Mouse (Mus musculus): ENCODE measurements around the gene Syt12. TPM values are rescaled to one million over a fixed set of nuclear protein-coding genes. Genes with fewer than 3 reads are reported as not detected.
A peak's percentile ranks its signal among the peaks of the same experiment; 100 is the strongest.
"Not testable (repeated sequence)": the region's sequence is repeated elsewhere in the genome, so short reads cannot be mapped to it uniquely, and the experiment has no call there.

Gene Syt12
- polyA plus RNA-seq, 1 experiment from 2014 or later = 0.17 TPM

- no peak overlapping the region for H3K27ac ChIP-seq
- H3K4me1 ChIP-seq (replicated peaks) = 0 out of 2 replicates have a peak, but pooled peaks cover 4% of the 10 kb centered on the region
- DNase-seq = peak; percentile 41
- no peaks in the 10 kb centered on the region for H3K9me3 ChIP-seq (replicated peaks)
- no peak for ATAC-seq (ENCODE audit: low read depth)
- no peak overlapping the region for H3K4me3 ChIP-seq (replicated peaks)
- H3K4me2 ChIP-seq = no peak overlapping the region
- WGBS (ENCODE audit: insufficient replicate concordance) = 7% methylated on average over 11 of the region's 11 CpGs
- H3K27me3 ChIP-seq = peaks cover 4% of the 10 kb centered on the region; the same call in 1 of the 2 replicates
- H3K9ac ChIP-seq = no peak overlapping the region
- H3K36me3 ChIP-seq = no peaks in the 10 kb centered on the region
Measured at GRCm38 (mm10) chr19:4456227-4456626, 21.0 kb downstream of the Syt12 start.

DNA sequence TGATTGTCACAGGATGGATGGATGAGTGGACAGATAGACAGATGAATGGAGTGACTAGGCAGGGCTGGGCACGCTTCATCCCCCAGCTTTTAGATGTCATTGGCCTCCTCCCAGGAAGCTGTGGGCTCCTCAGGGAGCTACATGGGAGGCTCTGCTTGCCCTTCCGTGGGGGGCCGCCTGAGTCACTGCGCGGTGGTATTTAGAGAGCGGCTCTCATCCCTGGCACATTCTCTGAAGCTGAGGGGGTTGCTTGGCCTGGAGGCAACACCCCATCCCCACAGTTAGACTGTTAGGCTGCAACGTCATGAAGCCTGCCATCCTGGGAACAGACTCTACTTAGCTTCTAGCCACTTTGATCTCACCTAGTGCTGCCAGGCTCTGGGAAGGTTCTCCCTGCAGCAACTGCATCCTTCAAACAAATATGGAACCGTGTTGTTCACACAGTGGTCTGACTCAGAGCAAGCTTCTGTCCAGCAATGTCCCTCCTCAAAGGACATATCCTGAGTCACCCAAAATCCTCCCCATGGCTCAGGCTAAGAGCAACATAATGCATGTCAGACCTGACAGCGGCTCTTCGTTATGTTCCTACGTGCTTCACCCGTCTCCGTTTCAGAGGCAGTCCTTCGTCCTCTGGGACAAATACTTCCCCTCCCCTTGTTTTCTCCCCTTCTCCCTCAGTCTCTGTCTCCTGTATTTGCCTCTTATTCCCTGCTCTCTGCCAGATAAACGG lies 22.0 kb downstream of the Syt12 start:
- H3K9me3 ChIP-seq (replicated peaks) = no peaks in the 10 kb centered on the region
- 0 out of 2 replicates have a peak, but pooled peaks cover 4% of the 10 kb centered on the region for H3K4me1 ChIP-seq (replicated peaks)

GRCm38 (mm10) chr19:4454040-4454439 lies 23.2 kb downstream of the Syt12 start:
- not testable (repeated sequence) for DNase-seq; H3K4me3 ChIP-seq (replicated peaks); H3K4me2 ChIP-seq; H3K9me3 ChIP-seq (replicated peaks); H3K36me3 ChIP-seq; ATAC-seq (ENCODE audit: low read depth); H3K9ac ChIP-seq; H3K27ac ChIP-seq; H3K4me1 ChIP-seq (replicated peaks); H3K27me3 ChIP-seq
- WGBS (ENCODE audit: insufficient replicate concordance) = 31% methylated on average over 1 of the region's 1 CpGs

More for the DNA sequence above, 22.0 kb downstream of the Syt12 start:
- DNase-seq (no peak), ATAC-seq (ENCODE audit: low read depth) (no peak)
- peaks cover 4% of the 10 kb centered on the region; the same call in 1 of the 2 replicates for H3K27me3 ChIP-seq
- no peak overlapping the region for H3K27ac ChIP-seq
- H3K4me2 ChIP-seq = no peak overlapping the region
- no peak overlapping the region for H3K4me3 ChIP-seq (replicated peaks)
- H3K36me3 ChIP-seq = no peaks in the 10 kb centered on the region
- H3K9ac ChIP-seq = no peak overlapping the region
- WGBS (ENCODE audit: insufficient replicate concordance) = 71% methylated on average over 15 of the region's 15 CpGs

GRCm38 (mm10) chr19:4452525-4452924 lies 24.7 kb downstream of the Syt12 start:
- ATAC-seq (ENCODE audit: low read depth) = no peak

GRCm38 (mm10) chr19:4451965-4452364 lies 25.3 kb downstream of the Syt12 start:
- WGBS (ENCODE audit: insufficient replicate concordance) = 35% methylated on average over 5 of the region's 5 CpGs
- Histone ChIP-seq H3K4me1 (replicated peaks) (0 out of 2 replicates have a peak, but pooled peaks cover 4% of the 10 kb centered on the region), H3K9ac (no peak overlapping the region), H3K4me3 (replicated peaks) (no peak overlapping the region), H3K27me3 (peaks cover 4% of the 10 kb centered on the region; the same call in 1 of the 2 replicates), H3K9me3 (replicated peaks) (no peaks in the 10 kb centered on the region), H3K4me2 (no peak overlapping the region), H3K27ac (no peak overlapping the region), H3K36me3 (no peaks in the 10 kb centered on the region)
- peak; percentile 29; the same call in 1 of the 2 replicates for ATAC-seq (ENCODE audit: low read depth)
- no peak for DNase-seq

More at GRCm38 (mm10) chr19:4452525-4452924, 24.7 kb downstream of the Syt12 start:
- no peaks in the 10 kb centered on the region for H3K36me3 ChIP-seq
- H3K4me1 ChIP-seq (replicated peaks) = 0 out of 2 replicates have a peak, but pooled peaks cover 4% of the 10 kb centered on the region
- no peak overlapping the region for H3K4me3 ChIP-seq (replicated peaks)
- DNase-seq = no peak
- no peak overlapping the region for H3K9ac ChIP-seq
- 45% methylated on average over 4 of the region's 4 CpGs for WGBS (ENCODE audit: insufficient replicate concordance)
- no peak overlapping the region for H3K4me2 ChIP-seq
- H3K27ac ChIP-seq = no peak overlapping the region
- no peaks in the 10 kb centered on the region for H3K9me3 ChIP-seq (replicated peaks)
- H3K27me3 ChIP-seq = peaks cover 4% of the 10 kb centered on the region; the same call in 1 of the 2 replicates

GRCm38 (mm10) chr19:4451098-4451497 lies 26.1 kb downstream of the Syt12 start:
- WGBS (ENCODE audit: insufficient replicate concordance) = 51% methylated on average over 8 of the region's 8 CpGs
- Histone ChIP-seq H3K4me3 (replicated peaks) (no peak overlapping the region), H3K27me3 (0 out of 2 replicates have a peak, but pooled peaks cover 4% of the 10 kb centered on the region), H3K9me3 (replicated peaks) (no peaks in the 10 kb centered on the region), H3K4me1 (replicated peaks) (no peaks in the 10 kb centered on the region), H3K36me3 (no peaks in the 10 kb centered on the region), H3K9ac (no peak overlapping the region), H3K27ac (no peak overlapping the region), H3K4me2 (no peak overlapping the region)
- no peak for ATAC-seq (ENCODE audit: low read depth)
- no peak for DNase-seq

- no peak overlapping the region for H3K27ac ChIP-seq
- 0 out of 2 replicates have a peak, but pooled peaks cover 4% of the 10 kb centered on the region for H3K27me3 ChIP-seq
- no peaks in the 10 kb centered on the region for H3K9me3 ChIP-seq (replicated peaks)
- DNase-seq (no peak), ATAC-seq (ENCODE audit: low read depth) (no peak)
- H3K4me1 ChIP-seq (replicated peaks) = no peaks in the 10 kb centered on the region
- no peak overlapping the region for H3K4me2 ChIP-seq
- no peak overlapping the region for H3K4me3 ChIP-seq (replicated peaks)
- WGBS (ENCODE audit: insufficient replicate concordance) = 49% methylated on average over 5 of the region's 5 CpGs
- H3K9ac ChIP-seq = no peak overlapping the region
- H3K36me3 ChIP-seq = no peaks in the 10 kb centered on the region
Measured at GRCm38 (mm10) chr19:4450666-4451065, 26.6 kb downstream of the Syt12 start.

- no peak for ATAC-seq (ENCODE audit: low read depth)
Measured at GRCm38 (mm10) chr19:4449230-4449629, 28.0 kb downstream of the Syt12 start.

GRCm38 (mm10) chr19:4447445-4447844 lies 29.8 kb downstream of the Syt12 start:
- 0 out of 2 replicates have a peak, but pooled peaks cover 4% of the 10 kb centered on the region for H3K27me3 ChIP-seq
- H3K4me2 ChIP-seq = no peak overlapping the region
- H3K36me3 ChIP-seq = no peaks in the 10 kb centered on the region
- H3K9me3 ChIP-seq (replicated peaks) = no peaks in the 10 kb centered on the region
- H3K9ac ChIP-seq = no peak overlapping the region
- no peaks in the 10 kb centered on the region for H3K4me1 ChIP-seq (replicated peaks)
- ATAC-seq (ENCODE audit: low read depth) (no peak), DNase-seq (no peak)
- 71% methylated on average over 9 of the region's 9 CpGs for WGBS (ENCODE audit: insufficient replicate concordance)
- H3K4me3 ChIP-seq (replicated peaks) = no peak overlapping the region
- no peak overlapping the region for H3K27ac ChIP-seq

More at GRCm38 (mm10) chr19:4449230-4449629, 28.0 kb downstream of the Syt12 start:
- H3K27me3 ChIP-seq = no peaks in the 10 kb centered on the region
- no peaks in the 10 kb centered on the region for H3K36me3 ChIP-seq
- no peak for DNase-seq
- H3K27ac ChIP-seq = no peak overlapping the region
- no peaks in the 10 kb centered on the region for H3K4me1 ChIP-seq (replicated peaks)
- WGBS (ENCODE audit: insufficient replicate concordance) = 79% methylated on average over 9 of the region's 9 CpGs
- H3K9me3 ChIP-seq (replicated peaks) = no peaks in the 10 kb centered on the region
- H3K4me2 ChIP-seq = no peak overlapping the region
- no peak overlapping the region for H3K9ac ChIP-seq
- no peak overlapping the region for H3K4me3 ChIP-seq (replicated peaks)

DNA sequence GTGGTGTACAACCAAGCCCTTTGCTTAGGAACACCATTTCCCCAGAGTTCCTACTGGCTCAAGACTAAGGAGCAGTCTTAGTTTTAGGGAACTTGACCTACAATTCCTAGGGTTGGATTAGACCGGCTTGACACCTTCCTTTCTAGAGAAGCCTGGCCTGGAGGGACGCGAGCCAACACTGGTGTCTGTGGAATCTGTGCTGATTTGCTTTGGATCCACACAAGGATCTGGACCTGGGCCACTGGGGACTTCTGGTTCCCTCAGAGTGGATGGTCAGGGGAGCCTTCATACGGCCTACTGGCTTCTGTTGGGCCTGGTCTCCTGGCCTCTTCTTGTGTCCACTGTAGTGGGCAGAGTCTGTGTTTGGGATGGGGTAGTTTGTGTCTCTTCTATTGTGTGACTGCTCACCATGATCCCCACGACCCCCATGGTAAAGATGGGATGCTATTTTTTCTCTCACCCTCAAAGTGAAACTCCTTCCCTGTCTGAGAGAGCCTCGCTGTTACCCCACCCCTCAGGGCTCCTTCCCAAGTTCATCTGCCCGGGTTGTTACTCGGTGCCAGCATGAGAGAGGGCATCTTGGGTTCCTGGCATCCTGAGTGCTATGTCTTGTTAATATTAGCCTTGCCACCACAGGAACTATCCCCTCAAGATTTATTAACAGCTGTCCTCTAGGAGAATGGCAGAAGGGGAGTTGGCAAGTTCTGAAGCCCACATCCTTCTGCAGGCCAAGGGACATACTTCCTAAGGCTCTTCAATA lies 30.4 kb downstream of the Syt12 start:
- DNase-seq (no peak), ATAC-seq (ENCODE audit: low read depth) (no peak)
- H3K9ac ChIP-seq = no peak overlapping the region
- 68% methylated on average over 8 of the region's 8 CpGs for WGBS (ENCODE audit: insufficient replicate concordance)
- H3K27me3 ChIP-seq = 0 out of 2 replicates have a peak, but pooled peaks cover 4% of the 10 kb centered on the region
- peaks cover 5% of the 10 kb centered on the region for H3K4me1 ChIP-seq (replicated peaks)
- no peaks in the 10 kb centered on the region for H3K36me3 ChIP-seq
- H3K4me3 ChIP-seq (replicated peaks) = no peak overlapping the region
- H3K9me3 ChIP-seq (replicated peaks) = no peaks in the 10 kb centered on the region
- H3K4me2 ChIP-seq = no peak overlapping the region
- no peak overlapping the region for H3K27ac ChIP-seq

GRCm38 (mm10) chr19:4442408-4442807 lies 34.8 kb downstream of the Syt12 start:
- no peak overlapping the region for H3K4me3 ChIP-seq (replicated peaks)
- ATAC-seq (ENCODE audit: low read depth) (no peak), DNase-seq (peak; percentile 36)
- no peak overlapping the region for H3K4me2 ChIP-seq
- peaks cover 38% of the 10 kb centered on the region for H3K4me1 ChIP-seq (replicated peaks)
- peak overlapping the region; percentile 45; the same call in 1 of the 2 replicates for H3K27ac ChIP-seq
- WGBS (ENCODE audit: insufficient replicate concordance) = 1% methylated on average over 3 of the region's 3 CpGs
- H3K27me3 ChIP-seq = peaks cover 43% of the 10 kb centered on the region
- no peaks in the 10 kb centered on the region for H3K9me3 ChIP-seq (replicated peaks)
- no peak overlapping the region for H3K9ac ChIP-seq
- no peaks in the 10 kb centered on the region for H3K36me3 ChIP-seq

Measured in liver, embryonic 13.5 days (tissue).